Mouse (Mus musculus) ovary, postnatal 10 days (tissue): Measurements from ENCODE around the gene Casp8.
"Not testable (repeated sequence)": the region's sequence is repeated elsewhere in the genome, so short reads cannot be mapped to it uniquely, and the experiment has no call there.

Experiments
- DNase-seq: peaks from one replicate; pipeline ENCODE4 v3.0.0; 2022; ENCODE audit warnings: low spot score

Casp8 gene

DNA sequence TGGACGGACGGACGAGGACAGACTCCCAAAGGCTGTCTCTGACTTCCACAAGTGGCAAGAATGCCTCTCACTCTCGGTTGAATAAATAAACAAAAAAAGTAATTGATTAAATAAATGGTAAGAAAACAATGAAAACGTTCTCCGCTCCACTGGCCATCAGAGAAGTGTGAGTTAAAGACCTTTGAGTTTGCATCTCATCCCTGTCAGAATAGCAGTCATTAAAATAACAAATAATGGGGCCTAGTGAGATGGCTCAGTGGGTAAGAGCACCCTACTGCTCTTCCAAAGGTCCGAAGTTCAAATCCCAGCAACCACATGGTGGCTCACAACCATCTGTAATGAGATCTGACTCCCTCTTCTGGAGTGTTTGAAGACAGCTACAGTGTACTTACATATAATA is 5.5 kb downstream of the Casp8 start:
- DNase-seq = not testable (repeated sequence)

DNA sequence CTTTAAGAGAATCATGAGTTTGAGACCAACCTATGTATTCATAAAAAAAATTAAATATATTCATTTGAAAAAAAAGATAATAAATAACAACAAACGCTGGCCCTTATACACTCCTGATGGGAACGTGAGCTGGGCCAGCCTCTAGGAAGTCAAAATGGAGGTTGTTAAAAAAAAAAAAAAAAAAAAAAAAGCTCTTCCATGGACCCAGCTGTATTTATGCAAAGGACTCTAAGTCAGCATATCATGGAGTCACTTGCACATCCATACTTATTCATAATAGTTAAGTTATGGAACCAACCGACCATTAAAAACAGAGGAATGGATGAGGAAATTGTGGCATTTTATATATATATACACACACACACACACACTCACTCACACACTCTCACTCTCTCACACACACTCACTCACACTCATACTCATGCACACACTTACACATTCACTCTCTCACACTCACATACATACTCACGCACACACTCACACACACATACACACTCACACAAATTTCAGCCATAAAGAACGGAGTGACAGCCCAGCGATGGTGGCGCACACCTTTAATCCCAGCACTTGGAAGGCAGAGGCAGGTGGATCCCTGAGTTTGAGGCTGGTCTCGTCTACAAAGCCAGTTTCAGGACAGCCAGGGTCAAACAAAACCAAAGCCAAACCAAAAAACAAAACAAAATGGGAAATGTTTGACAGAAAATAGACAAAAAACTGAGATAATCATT is 6.5 kb downstream of the Casp8 start:
- DNase-seq = no peak

DNA sequence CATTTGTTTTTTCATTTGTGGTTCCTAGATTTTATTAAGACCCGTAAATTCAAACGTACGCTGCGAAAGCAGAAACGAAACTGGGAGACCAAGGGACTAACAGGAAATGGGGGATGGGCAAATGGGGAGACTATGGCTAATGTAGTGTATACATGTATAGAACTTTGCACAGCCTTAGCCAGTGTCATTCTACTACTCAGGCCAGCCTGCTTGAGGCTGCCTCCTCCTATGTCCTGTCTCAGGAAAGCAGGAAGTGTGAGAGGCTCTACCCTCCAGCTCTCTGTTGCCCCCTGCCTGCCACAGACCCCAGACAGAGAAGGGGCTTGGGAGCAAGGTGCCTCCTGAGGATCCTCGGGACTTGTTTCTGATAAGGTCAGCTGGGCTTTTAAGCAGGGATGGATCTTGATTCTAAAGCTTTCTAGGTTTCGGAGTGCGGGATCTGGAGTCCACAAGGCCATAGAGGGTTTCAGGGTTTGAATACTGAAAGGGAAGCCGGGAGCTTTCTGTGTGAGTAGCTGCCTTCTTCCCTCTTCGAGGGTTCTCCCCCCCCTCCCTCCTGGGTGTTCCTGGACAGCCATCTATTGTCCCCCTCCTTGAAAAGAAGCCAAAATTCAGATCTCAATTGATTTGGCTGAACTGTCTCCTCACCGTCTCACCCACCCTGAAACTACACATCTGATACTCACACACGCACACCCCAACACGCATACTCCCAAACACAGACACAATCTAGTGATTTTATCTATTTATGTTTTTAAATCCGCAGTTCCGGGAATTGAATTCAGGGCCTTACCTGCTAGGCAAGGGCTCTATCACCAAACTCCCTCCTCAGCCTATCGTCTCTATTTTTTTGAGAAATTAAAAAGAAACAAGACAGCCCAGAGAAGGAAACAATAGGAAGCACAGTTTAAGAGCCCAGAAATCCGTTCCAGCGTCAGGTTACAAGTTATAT is 7.4 kb downstream of the Casp8 start:
- DNase-seq = no peak

DNA sequence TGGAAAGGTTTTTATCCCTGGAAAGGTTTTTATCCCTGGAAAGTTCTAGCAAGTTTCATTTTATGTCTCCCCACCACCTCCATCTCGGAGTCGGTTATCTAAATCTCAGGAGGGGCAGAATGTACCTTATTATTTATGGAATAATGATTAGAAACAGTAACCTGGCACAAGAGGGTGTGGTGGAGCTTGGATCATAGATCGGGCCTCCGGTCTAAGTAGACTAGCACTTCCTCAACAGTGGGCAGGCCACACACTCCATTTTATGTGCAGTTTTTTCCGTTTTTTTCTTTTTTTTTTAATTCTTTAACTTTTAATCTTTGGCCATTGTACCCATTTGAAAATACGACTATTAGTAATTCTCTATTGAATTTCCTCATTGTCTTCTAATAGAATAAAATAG is 8.4 kb downstream of the Casp8 start:
- no peak for DNase-seq

DNA sequence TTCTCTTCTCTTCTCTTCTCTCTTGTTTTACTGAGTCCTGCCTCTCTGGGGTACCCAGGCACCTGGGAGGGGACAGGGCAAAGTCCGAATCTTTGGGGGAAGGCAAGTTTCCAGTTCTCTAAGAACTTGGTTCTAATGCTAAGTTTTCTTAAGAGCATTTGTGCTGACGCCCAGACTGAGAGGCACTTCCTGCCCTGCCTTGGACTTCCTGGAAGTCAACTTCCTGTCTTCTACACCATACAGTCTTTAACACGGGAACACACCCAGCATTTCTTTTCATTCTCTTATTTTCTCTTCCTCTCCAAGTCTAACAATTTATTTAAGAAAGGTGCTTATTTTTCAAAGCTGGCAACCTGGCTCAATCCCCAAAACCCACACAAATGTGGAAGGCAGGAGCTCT is 11.5 kb downstream of the Casp8 start:
- DNase-seq = no peak

DNA sequence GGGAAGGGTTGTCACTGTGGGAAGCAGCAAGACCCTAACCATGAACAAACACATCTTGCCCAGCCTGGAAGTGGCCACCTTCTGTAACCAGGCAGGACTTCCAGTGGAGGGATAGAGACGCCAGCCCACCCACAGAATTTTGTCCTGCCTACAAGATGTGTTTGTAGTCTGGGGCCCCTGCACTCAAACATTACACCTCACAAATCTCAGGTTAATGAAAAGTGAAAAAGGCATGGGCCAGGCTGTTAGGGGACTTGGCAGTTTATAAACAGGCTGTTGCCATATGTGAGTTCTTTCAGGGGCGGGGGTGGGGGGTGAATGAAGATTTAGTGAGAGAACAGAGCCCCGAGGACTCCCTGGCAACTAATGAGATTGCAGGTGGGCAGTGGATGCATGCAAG is 31.1 kb downstream of the Casp8 start:
- no peak for DNase-seq

DNA sequence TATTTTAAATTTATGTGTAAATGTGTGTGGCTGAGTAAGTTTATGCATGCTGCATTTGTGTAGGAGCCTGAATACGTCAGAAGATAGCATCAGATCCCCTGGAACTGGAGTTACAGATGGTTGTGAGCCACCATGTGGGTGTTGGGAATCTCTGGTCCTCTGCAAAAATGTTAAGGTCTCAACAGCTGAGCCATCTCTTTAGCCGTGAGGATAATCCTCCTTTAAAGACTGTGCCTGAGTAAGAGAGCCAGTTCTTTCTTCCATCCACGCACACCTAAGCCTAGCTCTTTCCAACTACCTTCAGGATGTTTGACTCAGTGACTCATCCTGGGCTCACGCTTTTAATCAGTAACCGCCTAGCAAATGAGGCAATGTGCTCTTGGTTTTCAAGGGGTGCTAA is 35.6 kb downstream of the Casp8 start:
- no peak for DNase-seq

DNA sequence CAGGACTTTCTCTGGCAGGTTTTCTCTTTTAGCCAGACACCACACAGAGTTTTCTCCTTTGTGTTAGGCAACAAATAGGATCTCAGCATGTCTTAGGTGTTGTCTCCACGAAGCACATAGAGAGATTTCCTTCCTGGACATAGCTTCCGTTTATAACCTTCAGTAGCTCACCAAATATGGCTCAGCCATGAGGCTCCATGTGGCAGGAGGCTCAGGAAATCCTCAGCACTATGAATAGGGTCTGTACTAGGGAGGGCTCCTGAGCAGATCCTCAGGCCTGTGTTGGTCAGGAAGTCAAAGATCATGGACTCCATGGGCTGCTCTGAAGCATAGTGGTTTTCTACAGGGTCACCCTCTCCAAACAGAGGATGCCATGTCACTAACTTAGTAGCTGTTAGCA is 37.0 kb downstream of the Casp8 start:
- no peak for DNase-seq

DNA sequence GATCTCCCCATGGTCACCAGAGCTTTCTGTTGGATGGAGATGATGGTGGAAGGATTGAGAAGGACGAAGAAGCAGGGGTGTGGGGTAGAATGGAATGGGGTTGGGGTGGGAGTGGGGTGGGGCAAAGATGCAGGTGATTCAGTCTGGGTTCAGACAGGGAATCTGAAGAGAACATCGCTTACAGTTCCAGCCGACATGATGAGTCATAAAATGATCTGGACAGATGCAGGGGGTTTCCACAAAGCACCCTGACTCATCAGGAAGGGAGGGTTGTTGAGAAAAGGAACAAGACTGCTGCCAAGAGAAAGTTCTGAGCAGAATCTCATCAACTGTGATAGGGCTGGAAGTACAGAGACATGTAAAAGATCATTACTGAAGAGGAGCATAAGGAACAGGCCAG is 61.6 kb downstream of the Casp8 start:
- not testable (repeated sequence) for DNase-seq

DNA sequence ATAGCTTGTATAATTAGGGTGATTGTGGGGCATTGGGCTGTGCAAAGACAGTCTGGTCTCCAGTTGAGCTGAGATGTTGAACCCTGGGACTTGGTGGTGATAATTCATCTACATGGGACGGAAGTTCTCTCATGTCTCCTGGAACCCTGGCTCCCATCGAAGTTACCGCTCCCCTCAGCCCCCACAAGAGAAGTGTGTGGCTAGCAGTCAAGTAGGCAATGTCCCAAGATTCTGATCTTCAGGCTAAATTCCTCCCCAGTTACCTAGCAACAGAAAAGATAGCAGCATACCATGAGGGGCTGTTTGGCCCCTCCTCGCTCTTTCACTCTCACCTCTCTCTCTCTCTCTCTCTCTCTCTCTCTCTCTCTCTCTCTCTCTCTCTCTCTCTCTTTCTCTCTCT is 64.0 kb downstream of the Casp8 start:
- not testable (repeated sequence) for DNase-seq

DNA sequence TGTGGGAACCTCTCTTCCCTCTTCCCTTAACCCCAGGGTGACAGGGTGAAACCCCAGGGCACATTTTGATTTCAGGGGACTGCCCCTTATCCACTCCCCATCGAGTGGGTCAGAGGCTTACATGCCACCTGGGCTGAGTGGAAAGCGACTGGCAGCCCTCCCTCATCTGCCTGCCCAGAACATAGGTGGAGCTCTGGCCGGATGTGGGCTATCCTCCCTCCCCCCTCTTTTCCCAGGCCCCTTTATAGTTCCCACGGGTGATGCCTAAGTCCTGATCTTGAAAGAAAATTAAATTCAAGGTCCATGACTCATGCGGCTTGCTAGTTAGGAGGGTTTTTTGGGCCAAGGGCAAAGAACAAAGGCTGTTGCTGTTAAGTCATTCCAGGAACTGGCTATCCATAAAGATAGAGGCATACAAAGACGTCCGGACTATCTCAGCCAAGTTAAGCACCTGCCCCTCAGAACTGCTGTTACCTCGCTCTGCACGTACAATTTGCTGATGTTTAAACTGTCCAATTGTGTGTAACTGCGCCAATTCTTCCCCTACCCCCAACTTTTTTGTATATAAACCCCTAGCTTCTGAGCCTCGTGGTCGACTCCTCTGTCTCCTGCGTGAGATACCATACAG is 64.7 kb downstream of the Casp8 start:
- DNase-seq = not testable (repeated sequence)

DNA sequence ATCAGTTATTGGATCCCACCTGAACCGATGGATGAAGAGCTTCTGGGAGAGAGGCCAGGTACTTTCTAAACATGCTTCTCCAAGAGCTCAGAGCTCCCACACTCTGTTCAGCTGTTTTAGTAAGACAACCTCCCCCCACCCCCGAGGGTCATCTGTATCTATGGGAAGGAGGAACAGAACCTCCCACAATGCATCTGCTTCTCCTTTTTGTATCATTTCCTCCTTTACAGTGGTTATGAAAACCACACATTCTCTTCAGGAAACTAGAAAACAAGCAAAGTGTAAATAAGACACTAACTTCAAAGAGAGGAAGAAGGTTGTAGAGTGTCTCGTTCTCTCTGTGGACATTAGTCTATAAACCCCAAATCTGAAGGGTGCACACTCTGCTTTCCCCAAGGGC is 65.4 kb downstream of the Casp8 start:
- DNase-seq = not testable (repeated sequence)

DNA sequence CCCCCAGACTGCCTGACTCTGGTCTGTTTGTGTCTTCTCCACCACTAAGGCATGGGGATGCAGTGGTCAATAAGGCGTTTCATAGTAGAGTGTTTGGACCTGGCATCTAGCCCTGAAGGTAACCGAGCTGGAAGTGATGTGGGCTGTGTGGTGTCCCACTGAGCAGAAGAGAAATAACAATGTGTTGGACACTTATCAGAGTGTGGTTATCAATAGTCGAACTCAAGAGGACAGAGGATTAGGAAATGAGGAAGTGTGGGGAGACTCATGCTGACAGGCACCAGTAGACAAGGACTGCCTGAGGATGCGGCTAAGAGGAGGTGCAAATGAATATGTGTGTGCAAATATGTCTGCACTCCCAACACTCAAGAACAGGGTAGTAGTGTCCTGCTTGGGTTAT is 81.3 kb downstream of the Casp8 start:
- not testable (repeated sequence) for DNase-seq

DNA sequence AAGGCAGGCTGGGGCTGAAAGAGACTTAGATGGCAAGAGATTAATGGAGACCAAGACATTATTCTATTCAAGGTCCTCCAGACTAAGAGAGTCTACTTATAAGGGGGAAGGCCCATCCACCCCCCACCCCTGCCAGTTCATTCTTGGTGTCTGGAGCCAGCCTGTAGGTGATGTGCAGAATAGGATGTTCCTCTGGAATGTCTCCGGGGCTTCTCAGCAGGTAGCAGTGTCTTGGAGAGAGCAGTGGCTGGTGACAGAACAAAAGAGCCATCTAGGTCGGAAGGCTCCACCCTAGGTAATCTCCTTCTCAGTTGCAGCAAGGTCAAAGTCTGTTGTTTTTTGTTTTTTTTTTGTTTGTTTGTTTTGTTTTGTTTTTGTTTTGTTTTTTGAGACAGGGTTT is 84.1 kb downstream of the Casp8 start:
- DNase-seq = not testable (repeated sequence)

DNA sequence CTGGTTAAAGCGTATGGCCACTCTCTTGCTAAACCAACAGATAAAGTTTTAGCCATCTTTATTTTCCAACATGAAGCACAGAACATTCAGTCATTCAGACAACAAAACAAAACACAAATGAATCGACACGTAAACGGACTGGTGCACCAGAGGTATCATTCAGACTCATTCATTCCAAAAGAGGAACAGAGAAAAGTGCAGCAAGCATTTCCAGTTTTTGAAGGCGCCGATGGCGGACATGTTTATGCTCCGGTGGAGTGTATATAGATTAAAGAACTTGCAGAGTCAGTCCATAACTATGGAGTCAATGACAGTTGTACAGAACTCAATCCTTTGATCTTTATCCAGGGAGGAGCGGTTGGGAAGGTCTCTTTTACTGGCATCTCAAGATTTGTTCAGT is 88.1 kb downstream of the Casp8 start:
- DNase-seq = not testable (repeated sequence)

DNA sequence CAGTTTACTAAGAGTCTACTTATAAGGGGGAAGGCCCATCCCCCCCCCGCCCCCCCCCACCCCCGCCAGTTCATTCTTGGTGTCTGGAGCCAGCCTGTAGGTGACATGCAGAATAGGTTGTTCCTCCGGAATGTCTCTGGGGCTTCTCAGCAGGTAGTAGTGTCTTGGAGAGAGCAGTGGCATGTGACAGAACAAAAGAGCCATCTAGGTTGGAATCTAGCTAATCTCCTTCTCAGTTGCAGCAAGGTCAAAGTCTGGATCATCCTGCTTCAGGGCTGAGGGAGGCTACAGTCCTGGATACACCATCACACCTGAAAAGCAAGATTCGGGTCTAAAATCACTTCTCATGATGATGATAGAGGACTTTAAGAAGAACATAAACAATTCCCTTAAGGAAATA is 90.5 kb downstream of the Casp8 start:
- no peak for DNase-seq

DNA sequence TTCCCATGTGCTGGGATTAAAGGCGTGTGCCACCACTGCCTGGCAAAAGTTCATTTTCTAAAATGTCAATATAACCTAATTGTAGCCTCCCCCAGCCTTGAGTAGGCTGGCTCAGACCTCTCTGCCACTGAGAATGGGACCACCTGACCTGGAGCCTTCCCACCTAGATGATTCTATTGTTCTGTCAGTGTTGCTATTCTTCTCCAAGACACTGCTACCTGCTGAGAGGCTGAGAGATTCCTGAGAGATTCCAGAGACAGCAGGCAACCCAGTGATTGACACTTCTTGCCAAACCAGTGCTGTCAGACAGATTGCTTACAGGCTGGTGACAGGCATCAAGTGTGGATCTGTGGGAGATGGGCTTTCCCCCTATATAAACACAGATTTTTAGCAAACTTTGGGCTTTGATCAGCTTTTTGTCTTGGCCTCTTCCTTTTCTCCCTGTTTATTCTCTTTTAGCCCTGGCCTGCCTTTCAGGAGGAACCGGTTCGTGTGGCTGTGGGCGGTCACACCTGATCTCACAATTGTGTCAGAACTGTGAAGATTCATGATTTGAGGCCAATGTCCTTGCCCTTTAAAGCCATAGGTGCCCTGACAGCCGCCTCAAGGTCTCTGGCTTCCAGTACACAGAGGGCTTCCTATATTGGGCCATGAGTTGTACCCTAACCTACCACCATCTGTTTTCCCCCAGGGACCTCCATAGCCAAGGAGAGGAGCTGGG is 94.8 kb downstream of the Casp8 start:
- DNase-seq = no peak

DNA sequence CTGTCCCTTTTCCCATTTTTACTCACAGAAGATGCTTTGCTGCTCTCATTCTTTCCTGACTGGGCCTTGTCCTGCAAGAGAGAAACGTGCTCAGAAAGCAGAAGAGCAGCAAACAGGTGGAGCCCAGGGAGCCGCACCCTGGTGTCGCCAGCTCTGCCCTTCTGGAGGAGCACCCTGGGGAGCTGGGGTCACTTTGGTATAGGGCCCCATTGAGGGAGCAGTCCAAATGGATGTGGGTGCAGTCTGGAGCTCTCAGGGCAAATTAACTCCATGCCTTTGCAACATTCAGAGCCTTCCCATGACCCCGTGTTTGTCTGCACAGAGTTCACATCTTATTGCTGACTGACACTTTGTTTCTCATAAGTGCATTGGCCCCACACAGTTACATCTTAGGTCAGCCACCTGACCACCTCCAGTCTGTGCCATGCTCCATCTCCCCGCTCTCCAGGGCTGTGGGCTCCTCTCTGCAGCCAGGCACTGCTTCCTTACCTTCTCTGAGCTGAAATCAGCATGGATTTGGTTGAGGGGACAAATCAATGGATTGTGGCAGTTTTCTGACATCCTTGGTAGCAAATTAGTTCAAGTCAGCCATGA is 95.6 kb downstream of the Casp8 start:
- not testable (repeated sequence) for DNase-seq

DNA sequence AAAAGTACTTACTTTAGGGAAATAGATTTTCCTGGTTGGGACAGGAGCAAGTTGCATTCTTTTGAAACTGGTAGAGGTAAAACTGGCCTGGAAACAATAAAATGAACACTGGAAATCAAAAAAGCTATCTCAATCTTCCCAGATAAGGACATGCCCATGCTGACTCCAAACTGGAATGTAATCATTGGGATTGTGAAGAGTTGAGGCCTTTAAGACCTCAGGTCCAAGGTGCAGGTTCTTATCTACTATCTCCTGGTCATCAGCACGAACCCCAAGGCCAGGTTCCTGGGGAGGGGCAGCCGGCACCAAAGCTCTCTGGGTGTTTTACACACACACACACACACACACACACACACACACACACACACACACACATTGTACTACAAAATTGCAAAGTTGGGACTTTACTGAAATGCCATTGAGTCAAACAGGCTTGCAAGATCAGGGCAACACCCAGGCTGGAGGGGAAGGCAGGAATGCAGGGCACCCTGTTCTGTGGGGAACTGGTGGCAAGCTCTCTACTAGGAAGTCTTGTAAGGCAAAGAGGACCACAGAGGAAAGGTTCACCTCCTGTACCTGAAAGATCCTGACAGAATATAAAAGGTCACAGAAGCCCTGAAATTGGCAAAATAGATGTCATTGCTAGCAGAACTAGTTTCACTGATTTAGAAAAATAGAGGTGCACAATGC is 96.5 kb downstream of the Casp8 start:
- DNase-seq = not testable (repeated sequence)

DNA sequence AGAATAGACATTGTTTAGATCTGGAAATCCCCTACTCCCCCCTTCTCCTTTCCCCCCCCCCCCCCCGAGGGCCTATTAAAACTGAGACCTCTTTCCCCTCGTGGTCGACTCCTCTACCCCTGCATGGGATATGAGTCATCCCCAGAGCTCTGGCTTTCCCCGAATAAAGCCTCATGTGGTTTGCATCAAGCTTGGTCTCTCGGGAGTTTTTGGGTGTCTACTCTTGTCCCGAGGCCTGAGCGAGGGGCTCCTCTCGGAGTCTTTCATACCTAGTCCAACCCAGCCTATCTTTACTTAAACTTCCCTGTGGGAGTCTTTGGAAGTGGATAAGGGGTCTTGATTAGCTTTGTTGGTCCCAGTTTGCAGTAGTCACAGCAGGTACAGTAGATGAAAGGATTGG is 97.2 kb downstream of the Casp8 start:
- not testable (repeated sequence) for DNase-seq
